Mouse (Mus musculus): ENCODE results near the gene Zdhhc8.

The Zdhhc8 gene

DNA sequence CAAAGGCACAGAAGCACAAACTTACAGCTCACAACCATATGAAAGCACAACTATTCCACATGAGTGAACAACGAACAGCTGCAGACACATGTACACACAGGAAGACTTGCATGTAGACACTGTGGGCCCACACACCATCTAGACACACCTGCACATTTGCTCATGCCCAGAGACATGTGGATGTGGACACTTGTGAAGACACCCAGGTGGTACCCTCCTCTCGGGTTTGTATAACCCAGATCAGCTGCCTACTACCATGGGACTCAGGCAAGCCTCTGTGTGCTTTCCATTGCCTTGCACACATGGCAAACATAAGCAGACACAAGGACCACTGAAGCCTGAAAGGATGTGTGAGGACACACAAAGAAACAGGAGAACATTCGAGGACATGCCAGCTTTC, 3.9 kb downstream of the Zdhhc8 start:
- no peak for DNase-seq (ENCODE audit: low spot score in 2 of 2)

DNA sequence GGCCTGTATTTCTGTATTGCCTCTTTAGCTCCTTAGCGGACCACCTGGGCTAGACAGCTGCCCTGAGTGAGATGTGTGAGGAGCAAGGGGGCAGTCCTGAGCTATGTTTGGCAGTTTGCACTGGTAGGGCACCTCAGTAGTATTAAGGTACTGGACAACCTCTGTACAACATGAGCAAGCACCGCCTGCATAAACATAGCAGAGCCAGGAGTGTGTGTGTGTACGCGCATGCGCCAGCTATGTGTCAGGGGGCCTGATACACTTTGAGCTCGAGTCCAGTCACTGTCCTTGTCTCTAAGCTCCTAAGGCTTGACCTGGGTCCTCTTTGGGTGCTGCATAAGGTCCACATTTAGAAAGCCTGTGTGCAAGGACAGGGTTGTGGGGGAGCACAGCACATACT, 4.3 kb downstream of the Zdhhc8 start:
- no peak for DNase-seq (ENCODE audit: low spot score in 2 of 2)

DNA sequence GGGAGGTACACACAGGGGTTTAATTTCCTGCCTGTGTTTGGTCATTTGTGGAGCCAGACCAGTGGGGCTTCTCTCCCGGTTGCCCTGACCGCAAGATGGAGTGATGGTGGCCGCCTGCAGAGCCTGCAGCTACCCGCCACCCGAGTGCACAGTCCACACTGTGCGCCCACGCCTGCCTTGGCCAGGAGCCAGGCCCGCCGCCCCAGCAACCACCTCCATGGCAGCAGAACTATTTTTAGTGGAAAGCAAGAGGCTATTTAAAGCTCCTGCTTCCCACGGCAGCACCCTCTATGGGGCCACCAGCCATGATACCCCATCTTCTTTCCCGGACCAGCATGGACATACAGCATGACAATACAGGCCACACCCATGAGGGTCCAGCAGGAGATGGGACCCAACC, 5.3 kb downstream of the Zdhhc8 start:
- DNase-seq (ENCODE audit: low spot score in 2 of 2), result peak; percentile 89 to 95

DNA sequence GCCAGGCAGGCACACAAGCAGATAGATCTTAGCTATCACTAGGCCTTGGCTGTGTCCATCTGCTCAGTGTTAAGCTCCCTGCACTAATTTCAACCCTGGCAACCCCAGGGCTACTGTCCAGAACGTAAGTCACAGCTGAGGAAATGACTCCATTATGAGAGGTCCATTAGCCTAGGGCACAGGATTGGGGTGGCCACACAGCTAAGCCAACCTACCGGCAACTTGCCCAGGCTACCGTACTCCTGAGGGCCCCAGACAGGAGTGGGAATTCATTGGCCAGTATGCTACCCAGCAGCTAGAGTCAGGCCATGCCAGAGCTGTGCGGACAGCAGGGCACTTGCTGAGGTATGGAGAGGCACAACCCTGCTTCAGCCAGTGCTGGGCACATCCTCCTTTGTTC, 6.1 kb downstream of the Zdhhc8 start:
- no peak for DNase-seq (ENCODE audit: low spot score in 2 of 2)

DNA sequence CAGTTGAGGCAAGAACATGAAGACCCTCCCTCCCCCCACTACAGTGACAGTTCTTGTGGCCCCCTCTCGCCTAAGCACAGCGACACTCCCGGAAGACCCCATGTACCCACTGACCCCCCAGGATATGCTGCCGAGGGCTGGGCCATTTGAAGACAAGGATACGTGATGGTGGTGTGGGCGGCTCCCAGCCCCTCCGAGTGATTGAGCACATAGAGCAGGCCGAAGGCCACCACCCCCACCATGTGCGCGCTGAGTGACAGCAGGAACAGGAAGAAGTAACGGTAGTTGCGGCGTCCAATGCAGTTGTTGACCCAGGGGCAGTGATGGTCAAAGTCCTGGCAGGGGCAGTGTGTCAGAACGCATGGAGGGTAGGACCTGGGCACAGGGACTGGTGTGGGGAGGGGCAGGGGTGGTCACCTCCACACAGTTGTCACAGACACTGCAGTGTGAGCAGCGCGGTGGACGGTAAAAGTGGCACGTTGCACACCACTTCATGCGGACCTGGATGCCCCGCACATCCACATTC, 7.0 kb downstream of the Zdhhc8 start:
- no peak for DNase-seq (ENCODE audit: low spot score in 2 of 2)

DNA sequence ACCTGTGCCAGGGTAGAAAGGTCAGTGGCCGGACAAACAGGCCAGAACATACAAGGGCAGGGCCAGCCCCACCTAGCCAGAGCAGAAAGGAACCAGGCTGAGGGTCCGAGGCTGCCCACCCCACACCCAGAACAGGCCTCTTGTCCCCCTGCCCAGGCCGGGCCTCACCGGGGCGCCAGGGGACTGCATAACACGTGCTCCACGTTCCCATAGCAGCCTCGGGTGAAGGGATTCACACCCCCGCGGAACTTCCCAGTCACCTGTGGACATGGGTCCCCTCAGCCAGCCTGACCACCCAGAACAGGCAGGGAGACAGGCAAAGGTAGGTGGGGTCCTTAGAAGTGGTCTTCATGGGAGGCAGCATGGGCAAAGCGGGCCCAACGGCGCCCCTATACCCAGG, 7.7 kb downstream of the Zdhhc8 start:
- no peak for DNase-seq (ENCODE audit: low spot score in 2 of 2)

DNA sequence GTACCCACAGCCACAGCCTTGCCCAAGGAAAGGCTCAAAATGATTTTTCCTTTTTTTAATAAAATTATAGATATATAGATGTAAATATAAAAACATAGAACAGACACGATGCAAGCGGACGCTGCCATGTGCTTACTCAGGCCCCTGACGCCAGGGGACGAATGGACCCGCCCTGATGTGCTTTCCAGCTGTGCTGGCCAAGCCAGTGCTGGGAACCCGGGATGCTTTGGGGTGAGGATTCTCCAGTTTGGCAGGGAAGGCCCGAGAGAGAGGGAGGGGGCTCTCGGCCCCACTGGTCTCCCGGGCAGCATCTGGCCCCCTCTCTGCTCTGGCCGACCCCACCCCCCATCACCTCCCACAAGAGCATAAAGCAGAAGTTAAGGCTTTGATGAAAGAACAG, 12.7 kb downstream of the Zdhhc8 start:
- DNase-seq (ENCODE audit: low spot score in 2 of 2), result no peak

DNA sequence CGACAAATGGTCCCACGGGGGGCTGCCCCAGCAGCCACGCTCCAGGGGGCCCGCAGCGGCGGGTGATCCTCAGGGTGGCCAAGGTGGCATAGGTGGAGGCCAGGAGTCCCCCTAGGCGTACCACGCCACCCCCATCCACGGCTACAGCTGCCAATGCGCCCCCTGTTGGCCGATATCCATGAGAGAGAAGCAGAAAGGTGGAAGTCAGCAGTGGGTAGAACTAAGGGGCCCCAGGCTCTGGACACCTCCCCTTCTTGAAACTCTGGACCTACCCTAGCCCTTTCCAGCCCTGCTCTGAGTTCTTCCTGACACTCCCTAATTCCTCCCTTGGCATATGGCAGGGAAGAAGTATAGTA, 13.4 kb downstream of the Zdhhc8 start:
- no peak for DNase-seq (ENCODE audit: low spot score in 2 of 2)

DNA sequence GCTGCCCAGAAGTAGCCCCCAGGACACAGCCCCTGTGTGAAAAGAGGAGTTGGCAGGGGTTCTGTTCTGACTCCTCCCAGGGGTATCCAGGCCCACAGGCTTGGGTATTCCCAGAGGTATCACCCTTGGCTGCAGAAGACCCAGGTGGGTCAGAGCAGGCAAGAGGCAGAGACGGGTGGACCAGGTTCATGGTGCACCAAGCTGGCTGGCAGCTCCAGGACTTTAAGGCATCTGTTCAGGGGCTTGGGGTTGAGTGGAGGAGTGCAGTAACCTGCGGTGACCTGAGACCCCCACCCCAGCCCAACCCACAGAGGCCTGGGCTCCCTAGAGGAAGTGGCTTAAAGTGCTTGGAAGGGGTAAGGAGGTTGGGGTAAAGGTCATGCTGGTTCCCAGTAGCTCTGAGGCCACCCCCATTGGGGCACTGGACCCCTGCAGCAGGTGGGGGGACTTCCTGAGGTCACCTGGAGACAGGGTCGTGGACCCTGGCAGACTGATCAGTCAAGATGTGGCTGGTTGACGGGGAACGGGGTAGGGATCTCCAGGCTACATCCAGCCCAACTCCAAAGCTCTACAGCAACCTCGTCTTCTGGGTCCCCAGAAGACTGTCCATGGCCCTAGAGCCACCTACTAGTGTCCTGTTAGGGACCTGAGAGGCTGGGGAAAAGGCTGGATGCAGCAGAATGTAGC, 13.9 kb downstream of the Zdhhc8 start:
- DNase-seq (ENCODE audit: low spot score in 2 of 2), result no peak

DNA sequence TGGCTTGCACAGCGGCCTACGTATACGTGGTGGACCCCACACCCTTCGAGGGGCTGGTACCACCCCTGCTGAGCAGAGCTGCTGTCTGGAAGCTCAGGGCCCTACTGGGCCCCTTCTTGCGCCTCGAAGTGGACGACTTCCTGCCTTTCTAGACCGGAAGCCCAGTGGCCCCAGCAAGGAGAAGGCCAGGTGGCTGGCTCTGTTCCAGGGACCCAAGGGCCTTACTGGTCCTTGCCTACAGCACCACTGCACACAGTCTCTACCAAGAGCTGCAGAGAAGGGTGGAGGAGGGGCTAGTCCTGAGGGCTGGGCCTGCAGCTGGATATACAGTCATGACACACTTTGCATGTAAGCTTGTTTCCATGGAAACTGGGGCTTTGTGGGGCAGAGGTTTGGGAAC, 14.9 kb downstream of the Zdhhc8 start:
- no peak for DNase-seq (ENCODE audit: low spot score in 2 of 2)

DNA sequence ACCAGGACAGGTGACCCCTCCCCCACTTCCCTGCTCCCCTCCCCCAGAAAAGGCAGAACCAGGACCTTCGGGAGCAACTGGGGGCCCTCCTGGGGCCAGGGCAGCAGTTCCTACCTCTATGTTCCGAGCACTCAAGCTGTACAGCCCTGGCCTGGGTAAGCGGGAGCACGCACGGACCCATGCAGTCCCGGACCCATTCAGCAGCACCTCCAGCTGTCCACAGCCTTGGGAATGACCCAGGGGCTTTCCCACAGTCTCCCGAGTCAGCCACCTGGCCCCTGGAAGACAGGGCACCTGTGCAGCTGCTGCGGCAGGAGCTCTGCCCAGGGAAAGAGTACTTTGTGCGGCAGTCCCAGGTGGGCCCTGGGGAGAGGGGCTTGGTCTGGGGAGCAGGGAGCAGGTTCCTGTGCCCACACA, 16.3 kb downstream of the Zdhhc8 start:
- no peak for DNase-seq (ENCODE audit: low spot score in 2 of 2)

DNA sequence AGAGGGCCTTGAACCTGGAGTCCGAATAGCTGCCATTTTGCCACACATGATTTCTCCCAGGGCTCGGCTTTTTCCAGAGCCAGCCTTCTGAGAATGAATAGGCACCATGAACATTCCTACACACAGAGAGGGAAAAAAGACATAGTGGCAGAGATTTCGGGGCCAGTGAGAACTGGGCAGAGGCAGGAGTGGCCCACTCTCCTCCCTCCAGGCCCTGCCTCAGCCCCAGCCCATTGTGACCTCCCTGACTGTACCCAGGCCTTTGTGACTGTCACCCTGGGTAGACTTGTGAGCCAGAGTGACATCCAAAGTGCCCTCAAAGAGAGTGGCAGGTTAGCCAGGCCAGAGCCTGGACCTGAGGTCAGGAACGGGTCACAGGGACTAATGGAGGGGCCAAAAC, 17.4 kb downstream of the Zdhhc8 start, which contains the start of gene Ccdc188:
TSS of gene Ccdc188 (plus strand) at position 301 of the 400 bp plus-strand sequence.
- DNase-seq (ENCODE audit: low spot score in 2 of 2), result no peak

DNA sequence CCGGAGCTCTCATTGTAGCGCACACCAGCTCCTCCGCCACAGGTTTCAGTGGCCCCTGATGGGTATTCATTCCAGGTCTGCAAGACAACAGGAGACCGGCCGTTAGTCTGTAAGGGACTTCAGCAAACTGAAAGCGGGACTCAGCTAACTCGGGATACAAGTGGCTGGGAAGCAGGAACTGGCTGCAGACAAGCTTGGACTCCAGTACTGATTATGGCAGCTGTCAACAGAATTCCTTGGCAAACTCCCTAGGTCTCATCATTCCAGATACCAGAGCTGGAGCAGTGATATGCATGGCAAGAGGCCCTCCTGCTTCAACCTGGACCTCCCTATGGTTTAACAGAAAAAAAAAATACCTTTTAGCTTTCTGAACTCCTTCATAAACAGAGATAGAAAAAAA, 20.1 kb downstream of the Zdhhc8 start:
- no peak for DNase-seq (ENCODE audit: low spot score in 2 of 2)

DNA sequence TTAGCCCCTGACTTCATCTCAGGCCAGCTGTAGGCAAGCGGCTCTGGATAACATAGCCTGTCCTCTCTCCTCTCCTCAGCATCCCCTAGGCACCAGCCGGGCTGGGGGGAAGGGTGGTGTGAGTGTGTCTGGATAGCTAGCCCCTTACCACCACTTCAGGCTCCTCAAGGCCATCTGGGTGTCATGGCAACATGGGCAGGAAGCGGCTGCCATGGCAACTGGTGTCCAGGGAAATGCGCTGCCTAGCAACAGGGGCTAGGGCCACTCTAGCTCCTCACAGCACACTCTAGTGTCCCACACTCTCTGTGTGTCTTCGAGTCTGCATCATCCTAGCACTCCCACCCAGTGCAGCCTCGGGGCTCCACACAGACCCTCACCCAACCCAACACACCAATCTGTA, 21.2 kb downstream of the Zdhhc8 start:
- DNase-seq (ENCODE audit: low spot score in 2 of 2), result peak; percentile 65 to 80

DNA sequence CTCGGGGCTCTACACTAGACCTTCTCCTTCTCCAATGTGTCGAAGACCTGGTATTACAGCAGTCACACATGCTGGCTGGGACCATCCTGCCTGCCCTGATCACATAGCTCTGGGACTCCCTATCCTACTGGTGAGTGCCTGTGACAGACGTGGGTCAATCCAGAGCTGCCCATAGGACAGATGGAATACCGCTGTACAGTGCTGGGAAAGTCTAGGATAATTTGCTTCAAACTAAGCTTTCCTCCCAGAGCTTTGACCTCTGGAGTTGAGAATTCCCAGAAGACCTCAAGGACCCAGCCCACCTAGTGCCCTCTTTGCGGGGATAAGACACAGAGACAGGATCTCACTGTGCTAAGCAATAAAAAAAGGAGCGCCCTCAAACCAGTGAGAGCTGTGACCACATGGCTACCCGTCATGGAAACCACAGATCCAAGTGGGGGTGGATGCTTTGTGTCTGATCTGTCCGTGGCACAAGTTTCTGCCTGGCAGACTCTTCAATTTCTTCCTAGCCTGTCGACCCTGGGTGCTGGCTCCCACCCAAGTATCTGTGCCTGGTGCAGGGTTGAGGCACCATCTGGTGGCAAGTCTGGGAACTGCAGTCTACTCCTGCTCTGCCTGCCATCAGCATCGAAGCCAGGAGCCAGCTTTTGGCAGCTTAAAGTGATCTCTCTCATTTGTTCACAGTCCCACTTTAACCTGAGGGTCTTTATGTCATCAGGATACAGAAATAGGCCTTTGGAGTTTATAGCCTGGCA, 23.3 kb downstream of the Zdhhc8 start:
- DNase-seq (ENCODE audit: low spot score in 2 of 2), result peak; percentile 95

DNA sequence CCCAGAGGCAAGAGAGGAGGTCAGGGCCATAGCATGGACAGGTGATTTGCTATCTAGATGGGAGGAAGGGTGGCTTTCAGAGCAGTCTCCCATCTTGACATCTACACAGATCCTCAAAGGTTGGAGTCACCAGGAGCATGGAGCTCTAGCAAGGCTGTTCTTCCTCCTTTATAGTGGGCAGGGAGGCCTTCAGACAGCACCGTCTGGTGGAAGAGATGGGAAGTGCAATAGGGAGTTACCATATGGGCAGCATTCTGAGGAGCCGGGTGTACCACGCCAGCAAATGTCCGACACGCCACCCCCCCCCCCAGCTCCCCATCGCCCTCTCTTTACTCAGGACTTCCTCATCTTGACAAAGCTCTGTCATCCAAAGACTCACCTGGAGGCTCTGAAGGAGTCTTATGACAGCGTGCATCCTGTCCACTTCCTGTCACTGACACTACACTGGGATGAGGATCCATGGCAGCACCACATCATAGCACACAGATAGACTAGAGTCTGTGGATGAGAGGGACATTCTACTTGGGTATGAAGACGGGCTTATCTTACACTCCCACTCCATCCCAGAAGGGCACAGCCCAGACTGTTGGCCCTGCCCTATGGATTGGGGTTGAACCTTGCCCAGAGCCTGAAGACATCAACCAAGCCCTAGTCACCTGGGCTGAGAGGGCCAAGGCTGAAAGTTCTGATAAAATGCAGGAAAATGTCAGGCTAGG, 24.1 kb downstream of the Zdhhc8 start:
- peak; percentile 75 to 84 for DNase-seq (ENCODE audit: low spot score in 2 of 2)

DNA sequence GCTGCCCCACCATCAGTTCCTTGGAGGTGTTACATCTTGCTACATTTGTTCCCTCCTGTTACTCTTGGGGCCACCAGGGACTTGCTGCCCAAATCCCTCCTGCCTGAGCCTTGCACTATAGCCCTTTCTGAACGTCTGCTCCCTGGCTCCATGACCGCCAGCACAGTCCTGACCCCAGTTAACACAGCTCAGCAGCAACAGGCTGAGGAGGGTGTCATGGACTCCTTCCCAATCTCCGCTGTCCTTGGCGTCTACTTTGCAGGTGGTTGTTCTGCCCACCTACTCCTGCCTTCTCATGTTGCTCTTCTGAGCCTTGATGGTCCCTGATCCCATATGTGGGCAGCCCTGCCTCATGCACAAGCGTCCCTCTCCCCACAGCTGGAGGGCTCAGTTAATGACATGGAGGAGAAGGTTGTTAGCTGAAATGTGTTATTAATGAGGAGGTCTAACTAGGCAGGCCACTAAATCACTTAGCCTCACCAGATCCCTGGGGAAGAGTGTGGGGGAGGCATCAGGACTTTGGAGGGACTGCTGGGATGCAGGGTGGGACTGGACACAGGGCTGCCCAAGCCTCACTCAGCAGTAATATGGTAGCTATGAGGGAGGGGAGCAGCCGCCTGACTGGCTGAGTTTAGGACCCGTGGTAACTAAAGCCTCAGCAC, 31.4 kb downstream of the Zdhhc8 start:
- no peak for DNase-seq (ENCODE audit: low spot score in 2 of 2)

DNA sequence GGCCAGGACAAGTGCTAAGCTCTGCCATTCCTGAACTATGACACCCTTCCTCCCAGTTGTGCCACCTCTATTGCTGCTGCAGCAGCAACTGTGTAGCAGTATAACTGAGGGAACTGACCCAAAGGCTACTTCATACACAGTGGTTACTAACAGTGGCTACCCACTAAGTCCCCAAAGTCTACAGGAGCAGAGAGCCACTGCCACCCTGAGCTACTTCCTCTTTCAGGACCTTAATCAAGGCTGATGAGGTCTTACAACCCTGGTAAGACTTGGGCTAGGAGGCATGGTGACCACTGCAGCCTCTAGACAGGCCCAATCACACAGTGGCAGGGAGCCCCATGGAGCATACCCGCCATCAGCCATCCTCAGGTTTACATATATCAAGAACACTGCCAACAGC, 32.9 kb downstream of the Zdhhc8 start:
- no peak for DNase-seq (ENCODE audit: low spot score in 2 of 2)

DNA sequence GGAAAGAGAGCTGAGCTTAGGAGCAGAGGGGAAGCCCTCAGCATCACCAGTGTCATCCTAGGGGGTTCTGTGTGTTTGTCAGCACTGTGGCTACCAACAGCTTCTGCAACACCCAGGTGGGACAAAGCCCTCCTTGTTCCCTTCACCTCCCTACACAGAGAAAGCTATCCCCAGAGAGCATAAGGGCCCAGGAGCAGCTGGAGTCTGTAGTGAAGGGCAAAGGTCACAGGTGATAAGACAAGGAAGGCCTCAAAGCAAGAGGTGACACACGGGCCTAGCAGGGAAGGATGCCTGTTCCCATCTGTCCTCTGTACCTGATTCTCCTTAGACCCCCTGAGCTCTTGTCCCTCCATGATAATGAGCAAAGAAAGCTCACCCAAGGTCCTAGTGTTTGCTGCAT, 33.3 kb downstream of the Zdhhc8 start:
- no peak for DNase-seq (ENCODE audit: low spot score in 2 of 2)

DNA sequence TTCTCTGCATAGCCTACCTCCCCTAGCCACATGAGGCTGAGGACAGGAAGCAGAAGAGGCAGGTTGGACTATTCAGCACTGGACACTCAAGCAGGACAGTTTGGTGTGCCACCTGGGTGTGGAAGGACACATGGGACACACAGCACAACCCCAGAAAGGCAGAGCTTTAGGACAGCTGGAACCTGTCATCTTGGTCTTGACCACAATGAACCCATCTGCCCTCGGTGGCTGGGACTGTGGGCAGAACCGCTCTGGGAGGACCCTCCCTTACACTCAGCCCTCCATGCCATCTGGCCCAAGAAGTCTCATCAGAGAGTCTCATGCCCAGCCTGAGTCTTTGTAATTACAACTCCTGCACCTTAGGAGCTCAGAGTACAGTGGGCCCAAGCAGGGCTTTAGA, 34.9 kb downstream of the Zdhhc8 start:
- no peak for DNase-seq (ENCODE audit: low spot score in 2 of 2)

DNA sequence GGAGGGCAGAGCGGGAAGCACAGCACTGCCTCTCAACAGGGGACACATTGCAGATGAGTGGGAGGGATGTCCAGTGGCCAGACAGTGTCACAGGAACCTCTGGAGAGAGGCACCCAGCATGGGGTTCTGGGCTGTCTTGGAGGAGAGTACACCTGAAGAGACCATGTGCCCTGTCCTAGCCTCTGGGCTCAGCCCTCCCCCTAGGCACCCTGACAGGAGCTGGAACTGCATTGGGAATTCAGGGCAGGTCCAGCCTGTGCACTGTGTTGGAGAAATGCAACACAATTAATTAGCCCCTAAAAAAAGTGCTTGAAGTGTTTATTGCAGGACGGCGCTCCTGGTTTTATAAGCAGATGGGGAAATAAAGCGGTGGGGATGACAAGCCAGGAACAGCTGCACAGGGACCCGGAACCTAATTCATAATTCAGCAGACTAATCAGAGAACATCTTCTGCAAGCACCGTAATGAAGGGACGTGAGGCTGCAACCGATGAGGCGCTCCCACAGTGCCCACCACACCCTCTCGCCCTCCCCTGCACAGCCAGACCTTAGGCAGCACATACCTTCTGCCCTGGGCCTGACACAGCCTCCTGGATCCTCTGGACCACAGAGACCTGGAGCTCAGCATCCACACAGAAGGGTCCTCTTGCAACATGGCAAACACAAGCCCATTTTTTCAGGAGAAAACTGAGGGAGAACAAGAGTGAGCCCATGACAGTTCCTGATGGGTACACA, 36.4 kb downstream of the Zdhhc8 start:
- no peak for DNase-seq (ENCODE audit: low spot score in 2 of 2)

Data from frontal cortex, postnatal 36 days (tissue).